ENCODE assay signal across 23 mouse cellular contexts in genomic region chr14:108175275-108175860, GRCm38 (mm10).
"Had no signal": no experiment of that assay in that cellular context is flagged by ENCODE, and none has a peak within 500 bp of the region (broad histone marks: within the 10 kb centered on the region; RNA-seq: fewer than 3 reads in every experiment).

No protein-coding gene starts in this region.

- H3K4me3 ChIP-seq: layer of hippocampus, adult 2 months; limb, embryonic 10.5 days; limb, embryonic 13.5 days; liver, embryonic 12.5 days; liver, embryonic 15.5 days; lung, embryonic 15.5 days; megakaryocyte, embryonic 14.5 days; neural tube, embryonic 12.5 days; neural tube, embryonic 15.5 days; stomach, embryonic 15.5 days had no signal

- H3K9me3 ChIP-seq: limb, embryonic 10.5 days; limb, embryonic 13.5 days; liver, embryonic 12.5 days; liver, embryonic 15.5 days; lung, embryonic 15.5 days; megakaryocyte, embryonic 14.5 days; neural tube, embryonic 12.5 days; neural tube, embryonic 15.5 days; stomach, embryonic 15.5 days had no signal

- H3K27ac ChIP-seq: kidney, postnatal 0 days; layer of hippocampus, adult 2 months; limb, embryonic 10.5 days; limb, embryonic 13.5 days; liver, embryonic 12.5 days; liver, embryonic 15.5 days; lung, embryonic 15.5 days; neural tube, embryonic 12.5 days; neural tube, embryonic 15.5 days; stomach, embryonic 15.5 days had no signal

- H3K4me2 ChIP-seq: limb, embryonic 13.5 days; liver, embryonic 12.5 days; liver, embryonic 15.5 days; lung, embryonic 15.5 days; neural tube, embryonic 12.5 days; neural tube, embryonic 15.5 days; stomach, embryonic 15.5 days had no signal

- H3K4me1 ChIP-seq: limb, embryonic 10.5 days; limb, embryonic 13.5 days; liver, embryonic 12.5 days; liver, embryonic 15.5 days; lung, embryonic 15.5 days; megakaryocyte, embryonic 14.5 days; neural tube, embryonic 12.5 days; neural tube, embryonic 15.5 days; stomach, embryonic 15.5 days had no signal

- DNase-seq: kidney, adult 2 months; kidney, postnatal 25 days; layer of hippocampus, adult 9-11 months; liver; lung, adult 18-20 months; lung, postnatal 10 days; lung, postnatal 36 days; right cerebral cortex, adult 18-20 months; right cerebral cortex, postnatal 25 days; spleen, adult 18-20 months; thymus, postnatal 36 days had no signal

- H3K9ac ChIP-seq: limb, embryonic 13.5 days; liver, embryonic 12.5 days; liver, embryonic 15.5 days; lung, embryonic 15.5 days; neural tube, embryonic 12.5 days; neural tube, embryonic 15.5 days; stomach, embryonic 15.5 days had no signal

- ATAC-seq: intestine, postnatal 0 days; liver, embryonic 12.5 days had no signal

- H3K27me3 ChIP-seq: limb, embryonic 13.5 days; liver, embryonic 12.5 days; liver, embryonic 15.5 days; lung, embryonic 15.5 days; megakaryocyte, embryonic 14.5 days; neural tube, embryonic 12.5 days; neural tube, embryonic 15.5 days; stomach, embryonic 15.5 days had no signal

- H3K36me3 ChIP-seq: limb, embryonic 10.5 days; limb, embryonic 13.5 days; liver, embryonic 12.5 days; liver, embryonic 15.5 days; lung, embryonic 15.5 days; neural tube, embryonic 12.5 days; neural tube, embryonic 15.5 days; stomach, embryonic 15.5 days had no signal
